Mouse (Mus musculus) megakaryocyte, embryonic 14.5 days (primary cell): ENCODE data around the gene Xylt1.

Experiments
- FLI1 ChIP-seq: IDR thresholded peaks from 2 replicates; pipeline ENCODE4 v1.6.1; 2012; ENCODE audit warnings: low read length, inconsistent platforms, mixed read lengths
- GATA1 ChIP-seq: IDR thresholded peaks from 3 replicates; pipeline ENCODE4 v1.6.1; 2012; ENCODE audit warnings: mixed read lengths, low read length, inconsistent platforms, borderline replicate concordance

DNA sequence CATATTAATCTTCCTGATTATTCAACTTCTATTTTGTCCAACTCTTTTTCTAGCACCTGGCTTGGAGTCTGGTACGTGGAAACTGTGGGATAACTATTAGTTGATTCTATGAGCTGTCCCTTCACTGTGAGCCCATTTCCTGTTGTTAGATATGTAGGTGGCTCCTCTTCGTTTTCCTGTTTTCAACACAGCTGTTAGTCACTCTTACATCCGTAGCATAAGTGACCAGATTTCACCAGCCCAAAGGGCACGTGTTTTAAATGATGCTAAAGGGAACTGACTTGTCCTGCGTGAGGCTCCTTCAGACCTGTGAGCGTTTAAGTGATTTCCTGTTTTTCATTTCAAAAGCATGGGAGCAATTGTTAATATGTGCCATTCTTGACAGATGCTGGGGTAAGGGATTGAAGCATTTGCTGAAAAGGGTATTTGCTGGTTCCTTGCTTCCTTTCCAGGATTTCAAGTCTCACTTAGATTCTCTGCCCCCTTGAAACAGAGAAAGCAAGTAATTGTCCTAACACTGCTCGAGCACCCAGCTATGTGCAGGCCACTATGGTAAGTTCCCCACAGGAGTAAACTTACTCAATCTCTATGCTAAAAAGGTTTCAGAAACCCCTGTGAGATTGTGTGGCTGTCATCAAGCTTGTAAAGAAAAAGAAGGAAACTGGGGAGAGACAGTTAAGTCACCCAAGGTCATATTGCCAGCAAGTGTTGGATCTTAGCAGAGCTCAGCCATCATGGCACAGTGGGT lies 105.8 kb downstream of the Xylt1 start:
- TF ChIP-seq GATA1 (no peak), FLI1 (no peak)
